Mouse (Mus musculus) heart, postnatal 10 days (tissue): ENCODE data around the gene Olfr1260. TPM values are rescaled to one million over a fixed set of nuclear protein-coding genes. Genes with fewer than 3 reads are reported as not detected.

ENCODE experiments used
- DNase-seq, 2 experiments: peaks; one replicate each; pipeline ENCODE4 v3.0.0; 2021
- intact Hi-C: fragments of 180-260 bp; cut with DNase I; formaldehyde crosslinking; loops from one replicate; pipeline ENCODE4 v1.15.1; 2025
- total RNA-seq, 2 experiments: library from RNA; stranded (reverse); gene quantifications; 2 replicates each; pipeline ENCODE4 v1.2.3; 2021

The Olfr1260 gene
- total RNA-seq = not detected

DNA sequence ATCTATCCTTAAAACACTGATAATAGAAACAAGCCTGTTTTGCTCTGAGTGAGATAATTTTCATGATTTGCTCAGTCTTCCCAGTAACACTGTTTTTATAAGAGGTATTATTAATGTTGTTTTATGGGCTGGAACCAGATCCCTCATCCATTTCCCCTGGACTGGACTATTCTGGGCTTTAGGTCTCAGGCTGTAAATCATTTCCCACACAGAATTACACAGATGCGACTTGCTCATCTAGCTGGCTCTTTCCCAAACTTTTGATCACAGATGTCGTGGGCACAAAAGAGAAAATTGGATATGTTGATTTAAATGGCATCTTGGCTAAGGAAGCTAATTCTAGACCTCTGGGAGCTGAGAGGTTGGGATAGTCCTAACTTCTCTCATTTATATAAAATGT, at the start of gene Olfr1260:
Olfr1260 (plus strand) TSS at position 157 of the 400 bp plus-strand sequence.
- intact Hi-C loops = no loop called here
- DNase-seq = no peak

DNA sequence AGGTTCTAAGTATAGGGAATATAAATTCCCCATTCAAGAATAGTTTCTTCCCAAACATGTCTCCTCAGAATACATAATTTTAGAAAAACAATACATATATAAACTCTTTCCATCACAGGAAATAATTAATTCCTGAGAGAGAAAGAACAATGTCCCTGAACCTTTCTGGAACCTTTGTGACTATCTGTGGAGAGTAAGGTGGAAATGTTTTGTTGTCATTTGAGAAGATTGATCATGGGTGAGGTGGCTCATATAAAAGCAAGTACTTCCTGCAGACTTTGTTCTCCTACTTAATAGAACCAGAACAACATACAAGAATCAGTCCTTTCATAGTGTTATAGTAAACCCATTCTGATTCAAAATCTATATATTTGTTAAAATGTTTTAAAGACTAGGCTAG, 47.1 kb upstream of the Olfr1260 start, which contains the start of gene Olfr1258:
Olfr1258 (plus strand) TSS at position 301 of the 400 bp plus-strand sequence.
- intact Hi-C loops = no loop called here
- DNase-seq = no peak

DNA sequence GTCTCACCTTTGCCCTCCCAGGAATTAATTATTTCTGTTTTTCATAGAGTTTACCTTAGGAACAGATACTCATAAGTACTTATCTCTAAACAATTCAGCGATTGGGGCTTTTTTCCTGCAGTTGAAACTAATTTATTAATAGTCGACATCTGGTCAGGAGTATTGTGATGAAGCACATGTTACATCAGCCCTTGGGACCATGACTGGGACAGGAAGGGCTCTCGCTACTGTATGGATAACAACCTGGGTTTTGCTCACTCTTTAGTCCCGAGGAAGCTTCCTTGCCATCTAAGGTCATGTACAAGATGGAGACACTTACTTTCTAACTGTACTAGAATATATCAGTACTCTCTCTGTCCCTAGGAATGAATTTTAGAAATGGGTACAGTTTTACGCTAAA, 25.6 kb upstream of the Olfr1260 start, which contains the start of gene Olfr1259:
Olfr1259 (minus strand) TSS at position 101 of the 400 bp plus-strand sequence.
- DNase-seq = no peak
- intact Hi-C loops = no loop called here

DNA sequence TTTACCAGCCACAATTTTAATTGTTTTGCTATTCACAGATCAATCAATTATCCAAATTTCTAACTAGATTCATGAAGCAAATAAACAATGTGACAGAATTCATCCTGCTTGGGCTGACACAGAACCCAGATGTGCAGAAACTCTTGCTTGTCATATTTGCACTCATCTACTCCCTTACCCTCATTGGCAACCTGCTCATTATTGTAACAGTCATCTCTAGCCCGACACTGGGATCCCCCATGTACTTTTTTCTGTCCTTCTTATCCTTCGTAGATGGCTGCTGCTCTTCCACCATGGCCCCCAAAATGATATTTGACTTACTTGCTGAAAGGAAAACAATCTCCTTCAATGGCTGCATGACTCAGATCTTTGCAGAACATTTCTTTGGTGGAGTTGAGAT, 3.6 kb downstream of the Olfr1260 start:
- intact Hi-C loops = no loop called here
- no peak for DNase-seq

DNA sequence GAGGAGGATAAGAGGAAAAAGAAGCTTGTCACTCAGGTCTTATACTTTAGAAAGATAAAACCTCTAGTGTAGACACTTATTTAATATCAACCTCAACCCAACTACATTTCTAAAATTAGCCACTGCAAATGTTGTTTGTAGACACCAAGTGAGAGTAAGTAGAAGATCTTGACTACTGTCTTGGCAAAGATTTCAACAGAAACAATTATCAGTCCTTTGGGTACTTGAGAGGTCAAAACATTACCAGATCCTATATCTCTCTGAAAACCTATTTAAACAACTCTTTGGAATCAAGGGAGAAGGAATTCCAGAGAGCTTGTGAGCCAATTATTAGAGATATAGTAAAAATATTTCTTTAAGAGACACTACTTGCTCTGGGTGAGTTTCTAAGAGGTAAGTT, 16.8 kb downstream of the Olfr1260 start, which contains the start of gene Olfr1261:
Olfr1261 (plus strand) TSS at position 301 of the 400 bp plus-strand sequence.
- intact Hi-C loops = no loop called here
- DNase-seq = no peak

DNA sequence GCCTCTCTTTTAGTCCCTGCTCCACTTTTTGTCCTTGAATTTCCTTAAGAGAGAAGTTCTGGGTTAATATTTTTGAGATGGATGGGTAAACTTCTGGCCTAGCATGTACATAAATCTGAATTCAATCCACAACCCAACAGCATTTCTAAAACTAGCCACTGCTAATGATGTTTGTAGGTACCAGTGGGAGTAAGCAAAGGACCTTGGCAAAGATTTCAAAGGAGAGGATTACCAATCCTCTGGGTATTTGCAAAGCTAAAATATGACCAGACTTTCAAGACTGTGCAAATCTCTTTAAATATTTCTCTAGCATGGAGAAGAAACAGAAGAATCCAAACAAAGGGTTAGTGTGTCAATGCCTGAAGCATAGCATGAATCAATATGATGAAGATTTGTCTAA, 25.7 kb downstream of the Olfr1260 start, which contains the start of gene Olfr1262:
Olfr1262 (plus strand) TSS at position 301 of the 400 bp plus-strand sequence.
- intact Hi-C loops = no loop called here
- no peak for DNase-seq

DNA sequence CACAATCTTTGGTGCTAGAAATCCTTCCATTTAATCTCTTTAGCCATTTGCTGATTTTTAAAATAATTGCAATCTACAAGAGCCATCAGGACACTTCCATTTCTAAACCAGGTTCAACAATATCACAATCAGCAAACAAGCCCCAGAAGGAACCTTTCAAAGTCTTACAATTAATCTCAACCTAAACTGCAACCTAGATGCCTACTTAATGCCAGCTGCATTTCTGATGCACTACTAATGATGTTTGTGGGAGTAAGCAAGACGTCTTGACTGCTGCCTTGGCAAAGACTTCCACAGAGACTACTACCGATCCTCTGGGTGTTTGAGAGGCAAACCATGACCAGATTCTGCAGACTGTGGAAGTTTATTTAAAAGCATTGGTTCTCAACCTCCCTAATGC, 37.7 kb downstream of the Olfr1260 start, which contains the start of gene Olfr1263:
Olfr1263 (plus strand) TSS at position 301 of the 400 bp plus-strand sequence.
- DNase-seq = no peak
- intact Hi-C loops = no loop called here

DNA sequence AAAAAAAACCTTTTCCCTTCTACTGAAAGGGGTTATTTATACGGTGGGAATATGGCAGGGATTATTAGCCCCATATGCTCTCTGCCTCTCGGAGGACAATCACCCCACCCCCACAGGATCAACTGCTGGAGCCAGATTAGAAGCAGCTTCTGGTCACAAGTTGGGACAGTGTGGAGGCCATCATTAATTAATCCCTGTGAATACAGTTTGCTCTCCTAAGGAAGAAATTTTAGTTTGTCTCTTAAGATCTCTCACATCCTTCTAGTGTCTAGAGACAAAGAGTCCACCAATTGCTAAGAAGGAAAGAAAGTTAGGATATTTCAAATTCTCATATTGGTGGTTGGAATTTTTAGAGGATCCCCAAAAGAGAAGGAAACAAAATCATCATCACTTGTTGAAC, 51.3 kb downstream of the Olfr1260 start, which contains the start of gene Olfr1264:
Olfr1264 (minus strand) TSS at position 101 of the 400 bp plus-strand sequence.
- DNase-seq = no peak
- intact Hi-C loops = no loop called here

Other genes starting within 250 kb of the Olfr1260 start
- gene Olfr1252, start 249.3 kb upstream of the Olfr1260 start, total RNA-seq = not detected
- not detected for gene Olfr1253, start 217.2 kb upstream of the Olfr1260 start, total RNA-seq
- not detected for gene Olfr1254, start 180.7 kb upstream of the Olfr1260 start, total RNA-seq
- gene Olfr1255, start 162.3 kb upstream of the Olfr1260 start, total RNA-seq = not detected
- not detected for gene Olfr1256, start 132.8 kb upstream of the Olfr1260 start, total RNA-seq
- gene Olfr48, start 126.1 kb upstream of the Olfr1260 start, total RNA-seq = not detected
- not detected for gene Olfr1257, start 95.9 kb upstream of the Olfr1260 start, total RNA-seq
- gene Olfr1258, start 47.0 kb upstream of the Olfr1260 start, total RNA-seq = not detected
- gene Olfr1259, start 25.7 kb upstream of the Olfr1260 start, total RNA-seq = not detected
- gene Olfr1261, start 16.9 kb downstream of the Olfr1260 start, total RNA-seq = not detected
- gene Olfr1262, start 25.8 kb downstream of the Olfr1260 start, total RNA-seq = not detected
- gene Olfr1263, start 37.8 kb downstream of the Olfr1260 start, total RNA-seq = not detected
- not detected for gene Olfr1264, start 51.2 kb downstream of the Olfr1260 start, total RNA-seq
- not detected for gene Olfr1265, start 61.0 kb downstream of the Olfr1260 start, total RNA-seq
- gene Olfr140, start 89.3 kb downstream of the Olfr1260 start, total RNA-seq = not detected
- gene Olfr1269, start 147.1 kb downstream of the Olfr1260 start, total RNA-seq = not detected
- gene Olfr32, start 168.0 kb downstream of the Olfr1260 start, total RNA-seq = not detected
- not detected for gene Olfr1270, start 178.8 kb downstream of the Olfr1260 start, total RNA-seq